Mouse (Mus musculus) adrenal gland (tissue): ENCODE data around the gene Gjc2.

Experiments
- intact Hi-C: fragments of 180-260 bp; cut with DNase I; formaldehyde crosslinking; loops from one replicate; pipeline ENCODE4 v1.15.1; 2025

Gjc2 gene

DNA sequence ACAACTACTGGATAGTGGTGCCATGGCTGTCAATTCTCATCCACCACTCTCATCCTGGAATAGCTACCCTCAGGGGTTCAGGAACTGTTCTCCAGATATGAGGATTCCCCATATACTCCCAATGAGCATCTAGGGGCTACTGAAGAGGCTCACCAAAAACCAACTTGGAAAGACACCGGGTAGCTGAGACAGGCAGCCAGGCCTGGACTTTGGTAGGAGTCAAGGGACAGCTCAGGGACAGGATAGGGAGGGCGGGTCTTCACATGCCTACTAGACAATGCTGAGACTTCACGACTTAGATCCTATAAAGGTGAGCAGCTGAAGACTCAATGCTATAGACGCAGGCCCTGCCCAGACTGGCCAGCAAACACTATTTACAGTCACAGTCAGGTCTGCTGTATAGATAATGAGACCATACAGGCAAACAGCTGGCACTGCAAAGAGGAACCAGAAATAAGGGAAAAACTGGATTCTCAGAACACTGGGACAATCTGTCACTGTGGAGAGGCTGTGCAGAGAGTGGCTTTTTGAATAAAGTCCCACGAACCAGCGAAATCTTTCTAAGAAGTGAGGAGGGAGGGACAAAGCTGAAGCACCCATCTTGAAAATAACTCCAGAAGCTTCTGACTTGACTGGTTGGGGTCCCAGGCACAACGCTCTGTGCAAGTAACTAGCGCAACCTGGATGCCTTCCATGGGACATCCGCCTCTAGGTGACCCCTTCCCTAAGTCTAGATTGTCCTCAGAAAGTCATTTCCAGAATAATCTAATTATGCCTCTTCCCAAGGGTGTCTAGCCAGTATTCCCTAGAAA is 20.4 kb downstream of the Gjc2 start:
- intact Hi-C loops: no loop called here

DNA sequence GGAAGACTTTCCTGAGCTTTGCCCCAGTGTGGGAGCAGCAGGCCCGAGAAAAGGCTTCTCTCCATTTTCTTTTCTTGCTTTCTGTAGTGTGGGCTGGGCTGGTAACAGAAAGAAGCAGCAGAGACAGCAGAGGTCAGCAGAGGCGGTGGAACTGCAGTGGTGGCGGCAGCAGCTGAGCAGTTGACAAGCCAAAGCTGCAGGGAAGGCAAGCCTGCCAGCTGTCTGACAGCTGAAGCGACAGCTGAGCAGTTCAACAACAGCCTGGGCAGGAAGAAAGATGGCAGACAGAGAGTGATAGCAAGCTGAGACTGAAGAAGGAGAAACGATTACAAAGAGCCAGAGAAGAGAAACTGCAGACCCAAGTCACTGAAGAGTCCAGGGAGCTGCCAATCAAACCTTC is 21.6 kb downstream of the Gjc2 start:
- intact Hi-C loops: no loop called here

GRCm38 (mm10) chr11:59159558-59159957 is 23.5 kb downstream of the Gjc2 start:
- intact Hi-C loops: no loop called here

- intact Hi-C loops: no loop called here
Observed at GRCm38 (mm10) chr11:59159099-59159498, 23.9 kb downstream of the Gjc2 start.

DNA sequence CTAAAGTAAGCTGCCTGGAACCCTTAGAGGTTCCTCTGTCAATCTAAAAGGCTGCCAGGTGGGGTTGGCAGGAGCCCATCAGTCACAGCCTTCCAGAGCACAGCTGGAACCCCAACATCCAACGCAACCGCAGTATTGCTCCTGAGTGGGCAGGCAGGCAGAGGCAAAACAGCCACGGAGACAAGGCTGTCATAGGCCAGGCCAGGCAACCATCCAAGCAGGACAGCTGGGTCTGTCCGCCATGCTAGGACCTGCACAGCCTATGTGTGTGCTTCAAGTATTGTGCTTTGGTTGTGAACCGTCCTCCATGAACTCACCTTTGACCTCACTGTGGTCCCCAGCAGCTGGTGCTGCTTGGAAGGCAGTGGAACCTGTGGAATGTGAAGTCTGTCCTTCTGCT is 27.1 kb downstream of the Gjc2 start:
- intact Hi-C loops: no loop called here

DNA sequence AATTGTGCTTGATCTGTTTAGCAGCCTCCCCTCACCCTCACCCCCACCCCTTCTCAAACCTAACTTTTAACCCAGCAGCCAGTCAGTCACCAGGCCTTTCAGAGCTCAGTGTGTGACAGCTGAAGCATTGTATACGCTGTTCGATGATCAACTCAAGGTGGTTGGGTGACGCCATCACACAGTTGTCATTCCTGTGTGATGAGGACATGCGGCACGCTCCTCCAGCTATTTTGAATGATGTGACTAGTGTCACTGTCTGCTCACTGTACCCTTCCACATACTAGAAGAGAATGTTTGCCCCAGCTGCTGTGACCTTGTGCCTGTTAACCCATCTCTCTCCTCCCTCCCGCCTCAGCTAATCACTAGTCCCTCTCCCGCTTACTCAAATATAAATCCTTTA is 28.8 kb downstream of the Gjc2 start:
- intact Hi-C loops: no loop called here

DNA sequence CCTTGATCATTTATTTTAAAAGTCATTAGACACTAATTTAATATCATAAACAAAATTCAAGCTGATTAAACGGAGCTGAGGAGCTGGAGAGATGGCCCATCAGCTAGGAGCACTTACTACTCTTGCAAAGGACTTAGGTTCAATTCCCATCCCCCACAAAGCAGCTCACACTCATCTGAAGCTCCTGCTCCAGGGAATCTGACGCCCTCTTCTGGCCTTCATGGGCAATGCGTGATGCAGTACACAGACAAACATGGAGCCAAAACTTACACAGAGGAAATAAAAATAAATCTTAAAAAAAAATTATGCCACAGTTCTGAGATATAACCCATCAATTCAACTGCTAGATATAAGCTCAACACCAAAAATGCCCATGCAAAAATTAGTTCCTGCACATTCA is 31.3 kb downstream of the Gjc2 start:
- intact Hi-C loops: no loop called here

GRCm38 (mm10) chr11:59149302-59149701 is 33.7 kb downstream of the Gjc2 start:
- intact Hi-C loops: no loop called here

- intact Hi-C loops: no loop called here
Observed at GRCm38 (mm10) chr11:59142962-59143361, 40.1 kb downstream of the Gjc2 start.

- intact Hi-C loops: no loop called here
Observed at GRCm38 (mm10) chr11:59141772-59142370, 41.1 kb downstream of the Gjc2 start.

GRCm38 (mm10) chr11:59138537-59139486 is 44.2 kb downstream of the Gjc2 start:
- intact Hi-C loops: loop anchor here (5.0 kb wide), 1 partner anchor 37 kb away; no protein-coding TSS in a partner anchor

DNA sequence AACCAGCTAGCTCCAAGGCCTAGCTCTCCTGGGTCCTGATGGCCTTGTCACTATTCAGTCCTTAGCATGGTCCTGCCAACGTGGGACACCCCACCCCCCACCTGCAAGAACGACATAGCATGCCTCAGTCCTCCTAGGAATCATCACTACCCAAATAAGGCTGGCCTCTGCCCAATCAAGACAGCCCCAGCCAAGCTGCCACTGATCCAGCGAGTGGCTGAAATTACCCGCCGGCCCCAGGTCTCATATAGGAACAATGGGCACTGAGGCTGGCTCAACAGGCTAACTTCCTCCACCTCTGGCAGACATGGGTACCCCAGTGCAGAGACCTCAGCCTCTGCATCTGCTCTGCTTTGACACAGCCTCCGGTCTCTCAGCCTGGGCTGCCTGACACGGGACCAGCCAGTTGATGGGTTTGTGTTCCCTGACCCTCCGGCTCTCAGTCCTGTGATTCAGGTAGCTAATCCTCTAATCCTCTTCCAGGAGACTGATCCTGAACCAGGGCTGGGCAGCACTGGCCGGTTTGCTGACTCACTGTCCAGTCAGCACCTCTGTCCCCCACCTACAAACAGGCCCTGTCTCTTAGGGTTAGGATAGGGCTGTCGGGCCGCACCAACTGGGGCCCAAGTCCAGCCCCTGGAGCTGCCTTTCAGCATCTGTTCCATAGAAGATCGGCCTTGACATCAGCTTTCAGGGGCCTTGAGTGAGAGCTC is 45.9 kb downstream of the Gjc2 start:
- intact Hi-C loops: loop anchor here (5.0 kb wide), 1 partner anchor 35 kb away; no protein-coding TSS in a partner anchor

GRCm38 (mm10) chr11:59135904-59136452 is 47.0 kb downstream of the Gjc2 start, which contains the start of gene Obscn:
Gene Obscn, minus strand, starts transcription at chr11:59136402.
- intact Hi-C loops: loop anchor here (5.0 kb wide), 1 partner anchor 34 kb away; no protein-coding TSS in a partner anchor

GRCm38 (mm10) chr11:59135051-59135820 is 47.8 kb downstream of the Gjc2 start:
- intact Hi-C loops: loop anchor here (5.0 kb wide), 1 partner anchor 33 kb away; no protein-coding TSS in a partner anchor

GRCm38 (mm10) chr11:59134373-59134997 is 48.5 kb downstream of the Gjc2 start:
- intact Hi-C loops: no loop called here

DNA sequence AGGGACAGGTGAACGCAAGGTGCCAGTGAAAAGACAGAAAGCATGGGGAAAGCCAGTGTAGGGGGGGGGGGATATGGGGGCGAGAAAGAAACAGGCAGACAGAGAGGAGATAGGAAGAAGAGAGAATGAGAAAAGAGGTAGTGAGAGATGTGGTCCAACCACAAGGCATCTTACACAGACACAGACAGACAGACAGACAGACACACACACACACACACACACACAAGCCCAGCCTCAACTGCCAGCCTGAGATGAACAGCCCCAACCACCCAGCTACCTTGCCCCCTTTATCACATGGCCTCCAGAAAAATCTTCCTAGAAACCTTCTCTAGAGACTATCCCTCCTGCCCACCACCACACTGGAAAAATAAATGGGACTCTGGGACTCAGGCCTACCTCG is 50.9 kb downstream of the Gjc2 start:
- intact Hi-C loops: no loop called here

DNA sequence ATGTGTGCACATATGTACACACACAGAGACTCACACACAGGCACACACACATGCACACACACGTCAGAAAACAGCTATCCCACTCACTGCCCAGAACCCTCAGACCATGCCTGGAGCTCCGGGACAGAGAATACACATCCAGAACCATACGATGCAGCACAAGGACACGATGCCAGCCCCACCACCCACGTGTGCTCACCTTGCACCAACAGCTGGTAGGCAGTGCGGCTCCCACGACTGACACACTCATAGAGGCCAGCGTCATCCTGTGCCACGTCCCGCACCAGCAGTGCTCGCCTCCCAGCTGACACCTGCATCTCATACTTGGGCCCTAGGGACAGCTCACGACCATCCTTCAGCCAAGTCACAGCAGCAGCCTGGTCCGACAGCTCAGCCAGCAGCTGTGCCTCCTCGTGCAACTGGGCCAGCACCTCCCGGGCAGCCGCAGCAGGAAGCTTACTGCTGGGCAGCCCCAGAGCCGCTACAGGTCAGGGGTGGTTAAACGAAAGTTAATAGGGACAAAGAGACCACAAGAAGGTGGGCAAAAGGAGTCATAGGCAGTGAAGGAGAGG is 51.6 kb downstream of the Gjc2 start:
- intact Hi-C loops: no loop called here

- intact Hi-C loops: no loop called here
Observed at GRCm38 (mm10) chr11:59130782-59131181, 52.2 kb downstream of the Gjc2 start.
